Mouse (Mus musculus) hematopoietic stem cell, adult 5-6 weeks (primary cell): Measurements from ENCODE around the gene Fjx1. TPM values are rescaled to one million over a fixed set of nuclear protein-coding genes. Genes with fewer than 3 reads are reported as not detected.
A peak's percentile ranks its signal among the peaks of the same experiment; 100 is the strongest.

ENCODE experiments used
- ATAC-seq, 2 experiments: fragments of 125-278 bp in 1 of 2; replicated peaks in 1 of 2; 2 replicates each; pipeline ENCODE4 v1.8.0; 2016 to 2017; ENCODE audit warnings: inconsistent platforms in 2 of 2, mild to moderate bottlenecking in 2 of 2, moderate number of reproducible peaks in 2 of 2, low read depth in 1 of 2, moderate TSS enrichment in 1 of 2; ENCODE audit not compliant: low FRiP score in 2 of 2, poor library complexity in 2 of 2, severe bottlenecking in 2 of 2, insufficient read depth in 1 of 2, low TSS enrichment in 1 of 2
- total RNA-seq: library from RNA; stranded (forward); fragments of 172-1452, 232-1000 nt; gene quantifications from 2 replicates; pipeline ENCODE4 v1.2.3, GENCODE M21; 2017

Gene Fjx1
- total RNA-seq, 1 experiment from 2014 or later: not detected

- no peak for ATAC-seq
These were observed 14.8 kb downstream of the Fjx1 start for GRCm38 (mm10) chr2:102437357-102438030.

GRCm38 (mm10) chr2:102433879-102434278 lies 18.4 kb downstream of the Fjx1 start:
- ATAC-seq: no peak

GRCm38 (mm10) chr2:102431084-102431483 lies 21.2 kb downstream of the Fjx1 start:
- ATAC-seq: no peak

GRCm38 (mm10) chr2:102427974-102428373 lies 24.3 kb downstream of the Fjx1 start:
- ATAC-seq: no peak

GRCm38 (mm10) chr2:102426434-102426833 lies 25.9 kb downstream of the Fjx1 start:
- ATAC-seq: no peak

- ATAC-seq: no peak
These were observed 36.1 kb downstream of the Fjx1 start for GRCm38 (mm10) chr2:102416149-102416743.

GRCm38 (mm10) chr2:102412738-102413137 lies 39.6 kb downstream of the Fjx1 start:
- ATAC-seq: no peak

GRCm38 (mm10) chr2:102410615-102411014 lies 41.7 kb downstream of the Fjx1 start:
- ATAC-seq: no peak

GRCm38 (mm10) chr2:102409741-102410140 lies 42.6 kb downstream of the Fjx1 start:
- ATAC-seq: no peak

GRCm38 (mm10) chr2:102407363-102408184 lies 44.7 kb downstream of the Fjx1 start, which contains the start of gene Trim44:
TSS of gene Trim44 (minus strand) at chr2:102407828.
- no peak for ATAC-seq

GRCm38 (mm10) chr2:102406324-102407304 lies 45.7 kb downstream of the Fjx1 start:
- no peak for ATAC-seq

GRCm38 (mm10) chr2:102403982-102404381 lies 48.3 kb downstream of the Fjx1 start:
- no peak for ATAC-seq

GRCm38 (mm10) chr2:102403306-102403705 lies 49.0 kb downstream of the Fjx1 start:
- ATAC-seq: no peak

GRCm38 (mm10) chr2:102401352-102401692 lies 51.0 kb downstream of the Fjx1 start:
- ATAC-seq: no peak

GRCm38 (mm10) chr2:102400605-102401351 lies 51.5 kb downstream of the Fjx1 start:
- peak; percentile 88 to 90 for ATAC-seq

- ATAC-seq: no peak
These were observed 52.3 kb downstream of the Fjx1 start for GRCm38 (mm10) chr2:102399864-102400604.
